Mouse (Mus musculus): ENCODE measurements around the gene Eif3c. TPM values are rescaled to one million over a fixed set of nuclear protein-coding genes. Genes with fewer than 3 reads are reported as not detected.

The Eif3c gene
- total and polyA plus RNA-seq, 2 experiments from 2014 or later, result 112 to 198 TPM

DNA sequence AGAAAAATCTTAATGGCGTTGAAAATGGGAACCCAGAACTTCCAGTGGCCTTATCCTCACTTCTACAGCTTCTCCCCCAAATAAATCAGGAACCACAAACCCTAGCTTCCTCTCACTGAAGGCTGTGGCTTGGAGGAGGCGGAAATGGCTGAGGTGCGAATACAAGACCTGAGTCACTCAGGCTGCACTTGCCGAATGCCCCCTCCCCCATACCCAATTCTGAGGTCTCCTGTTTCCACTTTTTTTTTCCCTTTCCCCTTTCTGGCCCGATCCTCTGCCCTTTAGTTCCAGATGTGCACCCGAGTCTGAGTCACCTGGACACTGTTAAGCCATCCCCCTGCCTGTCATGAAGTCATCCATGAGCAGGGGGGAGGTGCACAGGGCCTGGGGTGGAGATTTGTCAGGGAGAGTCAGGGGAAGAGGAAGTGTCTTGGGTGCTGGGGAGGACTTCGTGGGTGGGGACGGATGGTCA is 18.3 kb upstream of the Eif3c start, which contains the start of gene Apobr:
TSS of gene Apobr (plus strand) at position 437 of the 472 bp plus-strand sequence.
- H3K27ac ChIP-seq, result peak within 1 kb of the TSS; percentile 81; the same call in 1 of the 2 replicates
- peak within 1 kb of the TSS; percentile 90 for H3K4me2 ChIP-seq (ENCODE audit: low read depth, low read length)
- H3K9ac ChIP-seq (replicated peaks; ENCODE audit: low read length), result no peak within 1 kb of the TSS
- no peak for ATAC-seq
- no peaks in the 10 kb centered on the region for H3K36me3 ChIP-seq (ENCODE audit: insufficient read depth, low read length)
- no peak for DNase-seq (ENCODE audit: low spot score)
- H3K4me1 ChIP-seq (ENCODE audit: insufficient read depth, low read length), result 0 out of 2 replicates have a peak, but pooled peaks cover 5% of the 10 kb centered on the region
- WGBS, result 83% methylated on average over 8 of the region's 8 CpGs
- no peaks in the 10 kb centered on the region for H3K9me3 ChIP-seq (ENCODE audit: low read length)
- no peak for TF ChIP-seq CTCF (IDR thresholded peaks at IDR 0.05; ENCODE audit: low read depth)
- peak within 1 kb of the TSS; percentile 53 for H3K4me3 ChIP-seq (ENCODE audit: low read length)
- no peaks in the 10 kb centered on the region for H3K27me3 ChIP-seq (ENCODE audit: insufficient read depth, low read length)

DNA sequence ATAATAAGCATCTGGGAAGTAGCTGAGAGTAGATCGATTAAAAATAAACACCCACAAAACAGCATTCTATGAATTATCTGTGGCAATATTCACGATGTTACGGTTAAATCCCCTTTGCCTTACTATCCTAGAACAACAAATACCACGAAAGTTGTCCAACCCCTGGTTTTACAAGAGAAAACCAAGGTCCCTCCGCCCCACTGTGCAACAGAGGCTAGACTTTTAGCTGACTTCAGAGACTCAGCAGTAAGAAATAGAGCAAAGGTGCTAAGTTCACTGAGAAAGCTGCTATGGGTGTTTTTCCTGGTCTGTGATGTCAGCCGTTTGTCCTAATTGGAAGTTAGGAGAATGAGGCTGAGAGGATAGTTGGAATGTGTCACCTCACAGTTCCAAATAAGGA is 17.6 kb upstream of the Eif3c start:
- Histone ChIP-seq H3K4me1 (ENCODE audit: insufficient read depth, low read length) (0 out of 2 replicates have a peak, but pooled peaks cover 5% of the 10 kb centered on the region), H3K27ac (peak overlapping the region; percentile 81; the same call in 1 of the 2 replicates), H3K36me3 (ENCODE audit: insufficient read depth, low read length) (no peaks in the 10 kb centered on the region), H3K4me3 (ENCODE audit: low read length) (peak overlapping the region; percentile 53), H3K27me3 (ENCODE audit: insufficient read depth, low read length) (no peaks in the 10 kb centered on the region), H3K4me2 (ENCODE audit: low read depth, low read length) (peak overlapping the region; percentile 90), H3K9me3 (ENCODE audit: low read length) (no peaks in the 10 kb centered on the region), H3K9ac (replicated peaks; ENCODE audit: low read length) (0 out of 2 replicates have a peak overlapping the region, but pooled peaks have one; percentile 47)
- peak; percentile 2 for DNase-seq (ENCODE audit: low spot score)
- no peak for ATAC-seq
- TF ChIP-seq CTCF (IDR thresholded peaks at IDR 0.05; ENCODE audit: low read depth), result no peak
- 60% methylated on average over 6 of the region's 6 CpGs for WGBS

DNA sequence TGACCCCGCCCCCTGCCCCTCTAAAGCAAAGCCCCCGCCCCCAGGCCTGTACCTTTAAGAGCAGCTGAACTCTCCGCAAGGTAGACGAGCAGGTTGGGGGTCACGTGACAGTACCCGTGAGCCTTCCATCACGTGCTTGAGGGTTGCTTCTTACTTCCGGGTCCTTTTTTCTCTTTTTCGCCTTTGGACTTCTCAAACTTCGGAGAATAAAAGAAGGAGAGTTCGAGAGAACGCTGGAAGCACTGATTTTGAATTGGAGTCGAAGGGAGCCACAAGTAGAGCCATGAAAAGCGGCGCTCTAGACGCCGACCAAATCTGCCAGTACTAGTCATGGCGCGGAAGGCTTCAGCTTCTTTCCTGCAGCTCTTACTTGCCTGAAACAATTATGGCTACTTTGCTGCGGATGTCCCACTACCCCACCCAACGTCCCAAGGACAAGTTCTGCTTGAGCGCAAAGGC is 17.1 kb upstream of the Eif3c start:
- 0 out of 2 replicates have a peak, but pooled peaks cover 5% of the 10 kb centered on the region for H3K4me1 ChIP-seq (ENCODE audit: insufficient read depth, low read length)
- H3K27ac ChIP-seq, result peak overlapping the region; percentile 81
- no peaks in the 10 kb centered on the region for H3K9me3 ChIP-seq (ENCODE audit: low read length)
- under 1% methylated on average over 22 of the region's 22 CpGs for WGBS
- TF ChIP-seq CTCF (IDR thresholded peaks at IDR 0.05; ENCODE audit: low read depth), result no peak
- H3K27me3 ChIP-seq (ENCODE audit: insufficient read depth, low read length), result no peaks in the 10 kb centered on the region
- peak overlapping the region; percentile 90 for H3K4me2 ChIP-seq (ENCODE audit: low read depth, low read length)
- DNase-seq (ENCODE audit: low spot score) (peak; percentile 93), ATAC-seq (peak; percentile 91)
- no peaks in the 10 kb centered on the region for H3K36me3 ChIP-seq (ENCODE audit: insufficient read depth, low read length)
- peak overlapping the region; percentile 47 for H3K9ac ChIP-seq (replicated peaks; ENCODE audit: low read length)
- peak overlapping the region; percentile 53 for H3K4me3 ChIP-seq (ENCODE audit: low read length)

DNA sequence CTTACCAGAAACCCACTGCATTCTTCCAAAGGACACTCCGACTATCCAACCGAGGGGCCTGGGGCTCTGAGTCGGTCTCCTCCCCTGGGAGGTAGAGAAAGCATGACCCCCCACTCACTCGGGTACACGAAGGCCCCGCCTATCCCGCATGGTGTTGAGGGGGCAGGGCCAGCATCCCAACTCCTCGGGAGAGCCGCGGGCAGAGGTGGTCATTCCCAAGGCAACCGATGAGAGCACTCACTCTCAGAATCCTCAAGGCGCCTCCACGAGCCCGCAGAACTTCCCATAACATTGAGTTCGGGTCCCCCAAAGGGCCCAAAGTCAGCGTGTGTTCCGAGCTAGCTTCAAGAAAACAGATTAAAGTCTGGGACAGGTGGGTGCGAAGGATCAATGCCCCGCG is 16.5 kb upstream of the Eif3c start:
- Histone ChIP-seq H3K36me3 (ENCODE audit: insufficient read depth, low read length) (no peaks in the 10 kb centered on the region), H3K27ac (no peak overlapping the region), H3K4me1 (ENCODE audit: insufficient read depth, low read length) (0 out of 2 replicates have a peak, but pooled peaks cover 5% of the 10 kb centered on the region), H3K9ac (replicated peaks; ENCODE audit: low read length) (peak overlapping the region; percentile 47), H3K9me3 (ENCODE audit: low read length) (no peaks in the 10 kb centered on the region), H3K4me3 (ENCODE audit: low read length) (peak overlapping the region; percentile 53), H3K27me3 (ENCODE audit: insufficient read depth, low read length) (no peaks in the 10 kb centered on the region), H3K4me2 (ENCODE audit: low read depth, low read length) (peak overlapping the region; percentile 90)
- peak; percentile 66 for ATAC-seq
- WGBS, result under 1% methylated on average over 20 of the region's 20 CpGs
- DNase-seq (ENCODE audit: low spot score), result peak; percentile 32
- TF ChIP-seq CTCF (IDR thresholded peaks at IDR 0.05; ENCODE audit: low read depth), result no peak

DNA sequence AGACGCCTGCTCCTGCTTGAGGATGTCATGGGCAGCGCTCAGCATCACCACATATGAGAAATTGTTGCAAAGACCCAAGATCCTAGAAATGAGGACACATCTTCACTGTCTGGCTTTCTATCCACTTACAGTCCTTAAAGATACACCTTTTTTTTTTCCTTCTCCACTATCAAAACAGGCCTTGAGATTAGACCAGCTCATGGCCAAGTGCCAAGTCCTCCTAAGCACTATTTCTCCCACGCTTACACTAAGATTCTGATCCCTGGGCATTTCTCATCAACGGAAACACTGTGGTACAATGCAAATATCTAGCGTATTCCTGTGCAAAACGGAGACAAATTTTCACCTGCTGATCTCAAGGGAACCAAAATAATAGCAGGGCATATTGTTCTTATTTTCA is 15.4 kb upstream of the Eif3c start:
- 82% methylated on average over 6 of the region's 6 CpGs for WGBS
- H3K4me1 ChIP-seq (ENCODE audit: insufficient read depth, low read length), result 0 out of 2 replicates have a peak, but pooled peaks cover 5% of the 10 kb centered on the region
- no peaks in the 10 kb centered on the region for H3K36me3 ChIP-seq (ENCODE audit: insufficient read depth, low read length)
- DNase-seq (ENCODE audit: low spot score), result no peak
- ATAC-seq, result no peak
- H3K27ac ChIP-seq, result no peak overlapping the region
- no peak overlapping the region for H3K9ac ChIP-seq (replicated peaks; ENCODE audit: low read length)
- H3K4me2 ChIP-seq (ENCODE audit: low read depth, low read length), result 0 out of 2 replicates have a peak overlapping the region, but pooled peaks have one; percentile 90
- TF ChIP-seq CTCF (IDR thresholded peaks at IDR 0.05; ENCODE audit: low read depth), result no peak
- no peaks in the 10 kb centered on the region for H3K9me3 ChIP-seq (ENCODE audit: low read length)
- H3K4me3 ChIP-seq (ENCODE audit: low read length), result no peak overlapping the region
- no peaks in the 10 kb centered on the region for H3K27me3 ChIP-seq (ENCODE audit: insufficient read depth, low read length)

DNA sequence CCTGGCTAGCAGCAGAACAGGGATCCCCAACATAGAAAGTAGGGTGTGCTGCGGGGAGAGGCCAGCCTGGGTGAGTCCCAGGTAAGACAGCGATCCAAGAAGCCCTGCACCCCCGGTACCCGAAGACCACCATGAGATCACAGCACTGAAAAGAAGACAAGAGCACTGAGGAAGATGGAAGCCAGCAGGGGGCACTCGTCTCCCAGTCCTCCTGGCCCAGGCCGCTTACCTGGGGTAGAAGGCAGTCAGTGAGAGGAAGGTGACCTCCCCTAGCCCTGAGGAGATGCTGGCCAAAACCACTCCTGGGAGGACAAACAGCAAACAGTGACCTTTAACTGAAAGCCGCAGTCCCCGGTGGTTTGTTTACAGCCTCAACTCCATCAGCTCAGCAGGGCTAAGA is 13.0 kb upstream of the Eif3c start:
- no peaks in the 10 kb centered on the region for H3K9me3 ChIP-seq (ENCODE audit: low read length)
- H3K27ac ChIP-seq, result no peak overlapping the region
- DNase-seq (ENCODE audit: low spot score) (peak; percentile 38), ATAC-seq (no peak)
- H3K27me3 ChIP-seq (ENCODE audit: insufficient read depth, low read length), result no peaks in the 10 kb centered on the region
- H3K36me3 ChIP-seq (ENCODE audit: insufficient read depth, low read length), result no peaks in the 10 kb centered on the region
- peak; percentile 61 for TF ChIP-seq CTCF (IDR thresholded peaks at IDR 0.05; ENCODE audit: low read depth)
- H3K9ac ChIP-seq (replicated peaks; ENCODE audit: low read length), result no peak overlapping the region
- H3K4me3 ChIP-seq (ENCODE audit: low read length), result no peak overlapping the region
- H3K4me1 ChIP-seq (ENCODE audit: insufficient read depth, low read length), result 0 out of 2 replicates have a peak, but pooled peaks cover 5% of the 10 kb centered on the region
- H3K4me2 ChIP-seq (ENCODE audit: low read depth, low read length), result no peak overlapping the region
- WGBS, result 58% methylated on average over 8 of the region's 8 CpGs

DNA sequence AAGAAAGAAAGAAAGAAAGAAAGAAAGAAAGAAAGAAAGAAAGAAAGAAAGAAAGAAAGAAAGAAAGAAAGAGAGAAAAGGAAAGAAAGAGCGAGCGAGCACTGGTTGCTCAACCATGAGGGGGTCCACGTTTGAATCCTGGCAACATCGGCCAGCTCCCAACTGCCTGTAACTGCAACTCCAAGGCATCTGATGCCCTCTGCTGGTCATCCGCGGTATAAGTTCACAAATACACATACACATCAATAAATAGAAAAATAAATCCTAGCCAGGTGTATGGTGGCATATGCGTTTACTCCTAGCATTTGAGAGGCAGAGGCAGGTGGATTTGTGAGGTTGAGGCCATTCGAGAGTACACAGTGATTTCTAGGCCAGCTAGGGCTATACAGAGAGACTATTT is 10.7 kb upstream of the Eif3c start:
- Histone ChIP-seq H3K9ac (replicated peaks; ENCODE audit: low read length) (no peak overlapping the region), H3K4me2 (ENCODE audit: low read depth, low read length) (no peak overlapping the region), H3K9me3 (ENCODE audit: low read length) (no peaks in the 10 kb centered on the region), H3K27ac (no peak overlapping the region), H3K4me3 (ENCODE audit: low read length) (no peak overlapping the region), H3K36me3 (ENCODE audit: insufficient read depth, low read length) (no peaks in the 10 kb centered on the region), H3K4me1 (ENCODE audit: insufficient read depth, low read length) (no peaks in the 10 kb centered on the region), H3K27me3 (ENCODE audit: insufficient read depth, low read length) (no peaks in the 10 kb centered on the region)
- ATAC-seq (no peak), DNase-seq (ENCODE audit: low spot score) (peak; percentile 66)
- WGBS, result 48% methylated on average over 8 of the region's 8 CpGs
- TF ChIP-seq CTCF (IDR thresholded peaks at IDR 0.05; ENCODE audit: low read depth), result peak; percentile 70
